Mouse (Mus musculus): ENCODE data around the gene Sh3pxd2a. TPM values are rescaled to one million over a fixed set of nuclear protein-coding genes. Genes with fewer than 3 reads are reported as not detected.

The Sh3pxd2a gene
- total RNA-seq, 2 experiments from 2014 or later: 31.8 to 32.4 TPM

- DNase-seq (ENCODE audit: low spot score in 2 of 2): no peak
These were observed 23.8 kb downstream of the Sh3pxd2a start for GRCm38 (mm10) chr19:47440435-47440803.

GRCm38 (mm10) chr19:47439726-47440434, 24.3 kb downstream of the Sh3pxd2a start:
- DNase-seq (ENCODE audit: low spot score in 2 of 2): no peak

GRCm38 (mm10) chr19:47438445-47438844, 25.8 kb downstream of the Sh3pxd2a start:
- DNase-seq (ENCODE audit: low spot score in 2 of 2): no peak

GRCm38 (mm10) chr19:47437040-47437439, 27.2 kb downstream of the Sh3pxd2a start:
- no peak for DNase-seq (ENCODE audit: low spot score in 2 of 2)

GRCm38 (mm10) chr19:47436236-47436635, 28.0 kb downstream of the Sh3pxd2a start:
- no peak for DNase-seq (ENCODE audit: low spot score in 2 of 2)

- no peak for DNase-seq (ENCODE audit: low spot score in 2 of 2)
These were observed 29.5 kb downstream of the Sh3pxd2a start for GRCm38 (mm10) chr19:47434655-47435054.

GRCm38 (mm10) chr19:47432339-47432738, 31.9 kb downstream of the Sh3pxd2a start:
- DNase-seq (ENCODE audit: low spot score in 2 of 2): no peak

- DNase-seq (ENCODE audit: low spot score in 2 of 2): no peak
These were observed 32.8 kb downstream of the Sh3pxd2a start for GRCm38 (mm10) chr19:47431189-47431931.

- DNase-seq (ENCODE audit: low spot score in 2 of 2): no peak
These were observed 34.0 kb downstream of the Sh3pxd2a start for GRCm38 (mm10) chr19:47430160-47430559.

- no peak for DNase-seq (ENCODE audit: low spot score in 2 of 2)
These were observed 35.0 kb downstream of the Sh3pxd2a start for GRCm38 (mm10) chr19:47429245-47429644.

GRCm38 (mm10) chr19:47428794-47429193, 35.4 kb downstream of the Sh3pxd2a start:
- DNase-seq (ENCODE audit: low spot score in 2 of 2): no peak

- DNase-seq (ENCODE audit: low spot score in 2 of 2): no peak
These were observed 36.1 kb downstream of the Sh3pxd2a start for GRCm38 (mm10) chr19:47427841-47428789.

- no peak for DNase-seq (ENCODE audit: low spot score in 2 of 2)
These were observed 40.6 kb downstream of the Sh3pxd2a start for GRCm38 (mm10) chr19:47423632-47424031.

GRCm38 (mm10) chr19:47421128-47421898, 42.9 kb downstream of the Sh3pxd2a start:
- no peak for DNase-seq (ENCODE audit: low spot score in 2 of 2)

GRCm38 (mm10) chr19:47420539-47420938, 43.7 kb downstream of the Sh3pxd2a start:
- DNase-seq (ENCODE audit: low spot score in 2 of 2): no peak

- DNase-seq (ENCODE audit: low spot score in 2 of 2): no peak
These were observed 45.0 kb downstream of the Sh3pxd2a start for GRCm38 (mm10) chr19:47419208-47419607.

- DNase-seq (ENCODE audit: low spot score in 2 of 2): no peak
These were observed 48.0 kb downstream of the Sh3pxd2a start for GRCm38 (mm10) chr19:47416161-47416560.

- no peak for DNase-seq (ENCODE audit: low spot score in 2 of 2)
These were observed 49.9 kb downstream of the Sh3pxd2a start for GRCm38 (mm10) chr19:47414142-47414905.

GRCm38 (mm10) chr19:47413458-47414005, 50.7 kb downstream of the Sh3pxd2a start:
- no peak for DNase-seq (ENCODE audit: low spot score in 2 of 2)
